Mouse (Mus musculus) natural killer cell, adult 2 months (primary cell): Measurements from ENCODE around the gene Cercam.
"Not testable (repeated sequence)": the region's sequence is repeated elsewhere in the genome, so short reads cannot be mapped to it uniquely, and the experiment has no call there.

Source experiments
- DNase-seq, 2 experiments: peaks; one replicate each; pipeline ENCODE4 v3.0.0; 2022; ENCODE audit warnings: low spot score in 2 of 2

Gene Cercam

GRCm38 (mm10) chr2:29898081-29898480, 29.1 kb downstream of the Cercam start:
- no peak for DNase-seq

- DNase-seq, result no peak
These were observed 33.2 kb downstream of the Cercam start for GRCm38 (mm10) chr2:29902194-29902593.

GRCm38 (mm10) chr2:29908171-29908570, 39.2 kb downstream of the Cercam start:
- DNase-seq, result not testable (repeated sequence)

- no peak for DNase-seq
These were observed 41.1 kb downstream of the Cercam start for GRCm38 (mm10) chr2:29910042-29910441.

GRCm38 (mm10) chr2:29917621-29918020, 48.7 kb downstream of the Cercam start:
- DNase-seq, result no peak

GRCm38 (mm10) chr2:29922011-29922410, 53.0 kb downstream of the Cercam start:
- DNase-seq, result no peak

- no peak for DNase-seq
These were observed 57.6 kb downstream of the Cercam start for GRCm38 (mm10) chr2:29926542-29926941.

- DNase-seq, result no peak
These were observed 61.5 kb downstream of the Cercam start for GRCm38 (mm10) chr2:29930506-29930905.

- no peak for DNase-seq
These were observed 62.2 kb downstream of the Cercam start for GRCm38 (mm10) chr2:29931194-29931593.
